Mouse (Mus musculus) telencephalon, adult 2 months (tissue): Measurements from ENCODE around the gene Zc3h12d.

Experiments used
- DNase-seq: peaks from one replicate; pipeline ENCODE4 v3.0.0-alpha.2; 2011; ENCODE audit warnings: low read depth, low spot score

Zc3h12d gene

DNA sequence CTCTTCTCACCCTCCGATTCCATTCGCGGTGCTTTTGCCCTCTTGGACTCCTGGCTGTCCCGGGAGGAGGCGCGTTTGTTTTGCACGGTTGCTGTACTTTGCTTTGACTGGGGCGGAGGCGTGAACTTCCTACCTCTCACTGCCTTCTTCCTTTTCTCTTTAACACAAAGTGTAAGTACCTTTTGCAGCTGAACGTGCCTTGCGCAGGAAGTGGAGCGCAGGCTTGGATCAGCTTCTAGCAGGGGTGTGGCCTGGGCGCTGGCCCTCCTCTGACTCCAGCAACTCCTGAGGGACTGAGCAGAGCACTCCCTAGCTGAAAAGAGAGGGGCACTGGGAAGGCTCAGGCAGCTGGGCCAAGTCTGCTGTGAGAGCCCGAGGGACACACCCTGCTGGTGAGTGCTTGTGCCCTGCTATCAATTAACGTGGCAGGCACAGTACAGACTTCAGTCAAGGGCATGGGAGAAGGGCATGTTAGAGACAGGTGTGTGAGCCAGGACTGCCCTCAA lies at the start of gene Zc3h12d:
Gene Zc3h12d, plus strand, starts transcription at position 300 of the 506 bp plus-strand sequence.
- DNase-seq = no peak

DNA sequence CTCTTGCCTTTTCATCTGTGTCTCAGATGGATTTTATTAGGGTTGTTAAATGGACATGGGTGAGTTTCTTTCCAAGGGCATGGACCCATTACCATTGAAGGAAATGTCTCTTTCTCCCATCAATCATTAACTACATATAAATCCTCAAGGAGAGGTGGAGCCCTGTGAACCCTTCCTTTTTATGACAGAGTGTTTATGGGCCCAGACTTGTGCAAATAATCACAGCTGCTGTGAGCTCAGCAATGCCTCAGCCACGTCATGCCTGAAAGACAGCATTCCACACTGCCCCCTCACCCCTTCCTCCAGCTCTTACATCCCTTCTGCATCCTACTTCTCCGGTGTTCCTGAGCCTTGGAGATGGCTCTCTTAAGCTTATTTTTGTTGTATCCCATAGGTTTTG lies 45.0 kb upstream of the Zc3h12d start:
- DNase-seq = no peak

DNA sequence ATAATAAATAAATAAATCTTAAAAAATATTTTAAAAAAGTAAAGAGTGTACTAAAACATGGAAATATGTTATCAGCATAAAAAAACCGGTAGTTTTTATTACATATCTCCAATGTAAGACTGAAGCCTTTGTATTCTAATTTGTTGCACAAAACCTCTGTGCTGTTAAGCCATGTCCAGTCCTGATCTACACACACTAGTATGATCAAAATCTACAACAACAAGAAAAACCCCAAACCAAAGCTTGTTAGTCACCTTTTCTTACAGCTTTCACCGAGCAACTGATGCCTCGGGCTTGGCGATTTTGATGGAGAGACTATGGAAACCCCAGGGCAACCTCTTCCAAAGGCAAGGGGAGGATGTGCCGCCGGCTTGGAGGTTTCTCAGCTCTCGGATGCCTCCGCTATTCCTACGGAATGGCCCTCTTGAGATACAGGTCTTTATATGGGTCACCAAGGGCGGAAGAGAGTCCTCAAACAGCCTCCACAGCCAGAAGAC lies 40.0 kb upstream of the Zc3h12d start:
- no peak for DNase-seq

DNA sequence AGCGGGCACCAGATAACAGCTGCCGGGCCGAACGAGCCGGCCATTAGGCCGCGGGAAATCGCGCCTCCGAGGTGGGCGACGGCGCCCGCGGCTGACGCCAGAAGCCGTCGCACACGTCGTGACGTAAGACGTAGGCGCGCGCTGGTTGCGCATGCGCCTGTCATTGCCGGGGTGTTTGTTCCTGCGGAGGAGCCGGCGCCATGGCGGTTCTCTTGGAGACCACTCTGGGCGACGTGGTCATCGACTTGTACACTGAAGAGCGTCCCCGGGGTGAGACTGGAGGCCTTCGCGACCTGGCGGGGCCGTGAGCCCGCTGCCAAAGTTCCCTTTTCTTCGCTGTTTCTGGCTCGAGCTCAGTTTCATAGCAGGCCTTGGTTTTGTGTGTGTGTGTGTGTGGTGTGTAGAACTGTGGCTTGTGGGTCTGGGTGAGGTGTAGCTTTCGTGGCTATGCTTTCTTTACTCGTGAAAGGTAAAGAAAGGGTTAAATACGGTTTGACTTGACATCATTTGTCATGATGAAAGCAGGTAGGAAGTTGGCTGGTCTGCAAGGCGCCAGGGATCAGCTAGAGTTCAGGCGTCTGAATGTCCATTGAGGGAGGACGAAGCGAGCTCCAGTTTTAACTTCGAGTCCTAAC lies 39.4 kb upstream of the Zc3h12d start, which contains the start of the genes Ginm1 and Ppil4:
Gene Ginm1, minus strand, starts transcription at position 74 of the 635 bp plus-strand sequence.
Gene Ppil4, plus strand, starts transcription at position 141 of the 635 bp plus-strand sequence.
- DNase-seq = peak; percentile 87

DNA sequence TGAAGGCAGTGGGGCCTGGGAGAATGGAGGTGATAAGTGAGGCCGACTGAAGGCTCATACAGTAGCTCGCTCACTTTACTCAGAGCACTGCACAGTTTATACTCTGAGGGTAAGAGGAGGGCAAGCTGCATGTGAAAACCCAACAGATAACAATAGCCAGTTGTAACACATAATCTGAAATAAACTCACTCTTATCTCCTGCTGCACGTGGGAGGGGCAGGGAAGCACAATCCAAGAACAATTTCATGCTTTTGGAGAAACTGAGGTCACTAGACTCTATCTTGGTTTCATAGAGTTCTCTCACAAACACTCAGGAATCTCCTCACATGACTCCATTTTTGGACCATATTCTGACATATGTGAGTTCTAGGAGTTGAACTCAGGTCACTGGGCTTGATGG lies 31.0 kb upstream of the Zc3h12d start:
- DNase-seq = no peak

DNA sequence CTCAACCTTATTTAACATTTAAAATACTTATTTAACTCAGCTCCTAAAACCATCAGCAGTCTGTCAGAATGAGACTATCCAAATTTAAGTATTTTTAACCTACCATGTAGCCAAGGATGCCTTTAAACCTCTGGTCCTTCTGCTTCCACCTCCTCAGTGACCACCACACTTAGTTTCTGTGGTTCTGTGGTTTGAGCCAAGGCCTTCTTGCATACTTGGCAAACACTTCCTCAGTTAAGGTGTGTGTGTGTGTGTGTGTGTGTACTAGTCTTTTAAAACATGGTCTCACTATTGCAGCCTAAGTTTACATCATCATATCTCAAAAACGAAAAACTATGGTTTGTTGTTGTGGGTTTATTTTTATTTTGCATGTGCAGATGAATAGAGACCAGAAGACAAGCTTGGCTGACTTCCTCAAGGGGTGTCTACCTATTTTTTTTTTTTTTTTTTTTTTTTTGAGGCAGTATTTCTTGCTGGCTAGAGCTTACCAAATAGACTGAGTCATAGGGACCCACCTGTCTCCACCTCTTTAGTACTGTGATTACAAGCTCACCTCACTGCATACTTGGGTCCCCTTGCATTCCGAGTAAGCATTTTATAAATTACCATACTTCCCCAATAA lies 29.6 kb upstream of the Zc3h12d start:
- no peak for DNase-seq

DNA sequence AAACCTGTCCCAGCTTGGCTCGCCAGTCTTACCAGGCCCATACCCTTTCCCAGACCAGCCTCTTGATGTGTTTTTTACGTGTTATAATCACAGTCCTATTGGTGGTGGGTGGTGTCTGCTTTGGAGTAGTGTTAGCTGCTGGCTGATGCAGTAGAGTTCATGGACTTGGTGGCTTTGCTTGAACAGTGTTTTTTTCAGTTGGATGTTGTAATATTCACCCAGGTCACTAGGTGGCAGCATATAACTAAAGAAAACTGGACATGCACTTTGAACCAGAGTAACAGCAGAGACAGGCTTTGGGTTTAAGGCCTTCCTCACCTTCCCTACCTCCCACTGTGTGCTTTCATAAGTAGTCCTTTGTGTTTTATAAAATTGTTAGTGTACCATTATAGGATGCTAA lies 22.3 kb upstream of the Zc3h12d start:
- DNase-seq = peak; percentile 44

DNA sequence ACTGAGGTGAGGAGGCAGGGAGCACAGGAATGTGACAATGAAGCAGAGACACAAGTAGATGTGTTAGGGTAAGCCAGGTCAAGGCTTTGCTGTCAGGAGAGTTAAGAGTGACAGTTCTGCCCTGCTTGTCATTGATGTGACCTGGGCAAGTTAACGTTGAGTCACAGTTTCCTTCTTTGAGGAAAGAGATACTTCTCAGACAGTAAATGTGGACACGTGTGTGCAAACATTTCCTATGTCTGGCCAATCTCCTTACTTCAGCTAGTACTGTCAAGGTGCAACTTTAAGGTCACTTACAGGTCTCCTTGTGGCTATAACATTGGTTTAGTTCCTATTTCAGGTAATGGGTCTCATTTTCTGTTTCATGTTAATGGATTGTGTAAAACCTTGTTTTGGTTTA lies 15.8 kb upstream of the Zc3h12d start:
- no peak for DNase-seq

DNA sequence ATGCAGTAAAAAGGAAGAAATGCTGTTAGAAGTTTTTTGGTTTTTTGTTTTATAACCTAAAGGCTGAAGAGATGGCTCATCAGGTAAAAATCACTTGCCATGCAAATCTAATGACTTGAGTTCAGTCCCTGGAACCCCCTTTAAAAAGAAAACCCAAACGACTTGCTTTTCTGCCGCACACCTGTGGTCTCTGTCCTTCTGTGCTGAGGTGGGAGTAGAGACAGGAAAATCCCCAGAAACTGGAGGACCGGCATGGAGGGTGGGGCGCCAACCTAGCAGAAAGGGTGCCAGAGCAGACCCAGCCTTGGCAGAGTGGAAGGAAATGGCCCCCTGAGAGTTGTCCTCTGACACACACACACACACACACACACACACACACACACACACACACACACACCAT lies 13.6 kb upstream of the Zc3h12d start:
- no peak for DNase-seq

DNA sequence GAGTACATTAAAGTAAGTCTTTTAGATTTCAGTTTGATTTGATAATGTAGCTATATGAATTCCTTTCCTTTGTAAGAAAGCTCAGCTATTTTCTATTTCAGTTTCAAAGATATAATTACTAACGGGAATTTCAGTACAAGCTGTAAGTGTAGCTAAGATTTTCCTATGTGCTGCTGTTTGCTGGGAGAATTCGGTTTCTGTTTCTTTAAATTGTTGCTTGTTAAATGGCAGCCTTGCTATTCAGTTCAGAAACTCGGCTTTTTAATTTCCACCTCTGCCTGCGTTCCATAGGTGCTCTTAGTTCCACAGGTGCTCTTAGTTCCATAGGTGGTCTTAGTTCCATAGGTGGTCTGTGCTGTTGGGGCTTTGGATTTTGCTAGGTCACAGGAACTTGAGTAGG lies 13.1 kb upstream of the Zc3h12d start:
- no peak for DNase-seq

DNA sequence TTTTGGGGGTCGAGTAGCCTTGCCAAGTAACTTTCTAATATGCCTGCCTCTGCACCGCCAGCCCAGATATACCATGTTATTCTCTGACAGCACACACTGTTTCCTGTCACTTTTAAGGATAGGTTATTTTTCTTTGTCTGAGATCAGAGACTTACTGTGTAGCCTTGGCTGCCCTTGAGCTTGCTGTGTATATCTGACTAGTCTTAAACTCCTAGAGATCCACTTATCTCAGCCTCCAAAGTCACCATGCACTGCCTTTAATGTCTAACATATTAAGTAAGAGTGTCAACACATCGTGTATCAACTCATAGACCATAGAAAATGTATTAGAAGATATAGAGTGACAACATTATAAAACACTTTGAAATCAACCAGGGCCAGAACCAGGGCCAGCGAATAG lies 12.7 kb upstream of the Zc3h12d start:
- no peak for DNase-seq

DNA sequence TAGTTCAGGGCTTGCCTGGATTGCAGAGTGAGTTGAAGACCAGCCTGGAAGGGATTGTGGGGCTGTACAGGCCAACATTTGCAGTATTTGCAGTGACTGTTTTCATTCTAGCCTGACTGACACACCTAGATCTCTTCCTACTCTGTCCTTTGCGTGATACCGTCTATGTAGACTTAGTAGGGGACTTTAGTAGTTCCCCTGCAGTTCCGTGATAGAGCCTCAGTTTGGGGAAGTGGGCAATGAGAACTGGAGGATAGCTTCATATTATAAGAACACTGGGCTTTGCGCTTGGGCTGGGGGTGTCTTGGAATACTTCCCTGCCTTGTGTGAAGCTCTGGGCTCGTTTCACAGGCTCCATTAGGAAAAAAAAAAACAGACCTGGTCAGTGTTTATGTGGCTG lies 12.1 kb upstream of the Zc3h12d start:
- no peak for DNase-seq

DNA sequence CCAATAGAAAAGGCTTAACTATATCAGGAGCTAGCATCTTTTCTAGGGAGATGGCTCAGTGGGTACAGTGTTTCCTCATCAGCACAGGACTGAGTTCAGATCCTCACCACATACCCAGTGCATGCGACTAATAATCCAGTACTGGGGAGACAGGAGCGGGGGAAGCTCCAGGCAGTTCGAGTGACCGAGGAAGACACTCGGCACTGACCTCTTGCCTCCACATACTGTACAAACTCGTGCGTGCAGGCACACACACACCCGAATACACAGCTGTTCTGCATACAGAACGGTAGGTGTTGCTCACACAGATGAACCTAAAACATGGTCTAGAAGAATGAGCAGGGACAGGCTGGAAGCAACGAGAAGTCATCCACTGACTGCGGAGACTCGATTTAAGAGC lies 10.3 kb upstream of the Zc3h12d start:
- DNase-seq = no peak

DNA sequence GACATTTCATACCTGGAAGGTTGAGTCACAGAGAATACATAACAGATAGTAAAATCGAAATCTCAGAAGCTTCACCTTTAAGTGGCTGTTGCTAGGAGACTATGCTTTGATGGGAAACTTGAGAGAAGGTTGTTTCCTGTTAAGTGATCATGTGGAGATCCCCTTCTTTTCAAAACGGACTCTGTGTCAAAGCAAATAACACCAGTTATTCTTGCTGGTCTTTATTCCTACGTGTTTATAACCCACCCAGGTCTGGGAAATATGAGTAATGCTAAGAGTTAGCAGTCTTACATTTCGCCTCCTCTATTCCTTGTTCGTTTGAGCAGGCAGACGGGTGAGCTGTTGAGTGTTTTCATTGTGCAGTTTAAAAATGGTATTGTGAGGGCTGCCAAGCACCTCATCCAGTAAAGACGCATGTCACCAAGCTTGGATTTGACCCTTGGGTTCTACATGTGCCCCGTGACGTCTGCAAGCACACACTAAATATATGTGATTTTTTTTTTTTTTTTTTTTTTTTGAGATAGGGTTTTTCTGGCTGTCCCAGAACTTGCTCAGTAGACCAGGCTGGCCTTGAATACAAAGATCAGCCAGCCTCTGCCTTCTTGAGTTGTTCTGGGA lies 7.5 kb upstream of the Zc3h12d start:
- no peak for DNase-seq

DNA sequence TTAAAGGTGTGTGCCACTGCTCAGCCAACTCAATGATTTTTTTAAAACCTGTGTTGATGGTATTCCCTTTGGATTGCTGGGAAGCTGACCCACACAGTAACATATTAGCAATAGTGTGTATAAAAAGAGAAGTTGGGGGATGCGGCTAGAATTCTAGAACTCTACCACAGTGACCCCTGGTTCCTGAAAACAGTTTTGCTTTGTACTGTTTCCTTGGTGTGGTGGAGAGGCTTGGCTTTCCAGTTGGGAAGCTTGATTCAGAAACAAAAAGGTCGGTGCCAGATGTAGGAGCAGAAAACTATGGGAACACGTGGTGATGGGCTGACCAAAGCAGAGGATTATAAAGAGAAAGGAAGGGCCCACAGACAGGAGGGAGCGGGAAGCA lies 7.0 kb upstream of the Zc3h12d start:
- DNase-seq = no peak

DNA sequence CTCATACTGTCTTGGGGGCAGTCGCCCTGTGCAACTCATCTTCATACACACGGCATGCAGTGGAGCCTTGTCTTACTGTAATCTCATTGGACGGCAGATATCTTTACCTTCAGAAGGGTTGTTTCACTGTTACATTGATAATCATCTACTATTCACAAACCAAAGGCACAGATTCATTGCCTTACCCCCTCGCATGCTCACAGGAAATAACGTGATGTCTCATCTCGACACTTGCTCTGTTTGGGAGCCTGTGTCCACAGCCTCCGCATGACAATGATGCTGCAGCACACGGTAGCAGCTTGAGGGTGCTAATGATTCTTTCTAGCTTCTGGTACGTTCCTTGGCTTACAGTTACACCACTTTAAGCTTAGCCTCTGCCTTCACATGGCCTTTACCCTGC lies 6.2 kb upstream of the Zc3h12d start:
- DNase-seq = no peak

DNA sequence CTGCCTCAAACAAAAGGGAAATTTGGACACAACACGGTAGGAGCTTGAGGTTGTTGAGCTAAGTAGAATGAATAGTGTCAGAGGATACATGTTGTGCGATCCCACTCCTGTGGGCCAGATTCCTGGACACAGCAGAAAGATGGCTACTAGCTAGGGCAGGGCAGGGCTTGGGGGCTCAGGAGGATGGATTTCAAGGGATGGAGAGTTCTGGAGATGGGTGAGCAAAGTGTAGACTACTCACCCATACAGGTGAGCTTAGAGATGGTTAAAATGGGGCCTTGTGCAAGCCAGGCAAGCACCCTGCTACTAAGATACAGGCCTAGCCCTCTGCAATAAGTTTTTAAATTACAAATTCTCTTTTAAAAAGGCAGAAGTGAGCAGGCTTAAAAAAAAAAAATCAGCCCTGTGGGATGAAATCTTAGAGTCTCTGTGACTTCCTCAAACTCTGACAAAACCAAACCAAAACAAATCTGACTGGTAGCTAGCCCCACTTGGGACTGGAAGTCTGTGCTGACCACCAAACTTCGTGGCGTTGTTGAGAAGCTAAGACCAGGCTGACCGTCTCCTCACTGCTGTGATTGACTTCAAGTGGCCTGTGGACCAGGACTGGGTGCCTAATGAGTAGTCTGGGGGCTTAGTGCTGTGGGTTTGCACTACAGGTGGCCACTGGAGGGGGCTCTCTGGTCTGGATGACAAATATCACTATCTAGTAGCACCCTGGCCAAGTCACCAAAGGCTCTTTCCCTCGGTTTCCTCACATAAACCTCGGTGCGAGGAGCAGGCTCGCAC lies 1.3 kb downstream of the Zc3h12d start:
- no peak for DNase-seq

DNA sequence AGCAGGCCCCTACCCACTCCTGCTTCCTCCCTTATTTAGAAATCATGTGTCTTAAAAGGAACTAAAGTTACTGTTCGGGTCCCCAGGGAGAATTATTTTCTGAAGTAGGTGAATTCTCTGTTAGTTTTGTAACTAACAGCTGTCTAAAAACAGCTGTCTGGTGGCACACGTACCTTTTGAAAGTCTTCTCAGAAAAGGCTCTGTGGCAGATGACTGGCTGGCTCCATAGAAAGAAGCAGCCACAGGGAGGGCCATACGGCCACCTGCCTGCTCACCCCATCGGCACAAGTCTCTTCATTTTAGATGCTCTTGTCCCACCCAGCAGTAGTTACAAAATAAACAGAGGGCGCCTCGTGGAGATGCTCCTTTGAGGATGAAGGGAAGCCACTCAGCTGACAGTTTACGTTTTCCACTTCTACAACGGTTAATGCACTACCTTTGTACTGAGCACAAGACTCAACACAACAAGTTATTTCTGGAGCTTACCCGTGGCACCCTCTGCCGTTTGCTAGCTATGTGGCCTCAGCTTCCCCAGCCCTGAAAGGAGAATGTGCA lies 2.5 kb downstream of the Zc3h12d start:
- DNase-seq = no peak

DNA sequence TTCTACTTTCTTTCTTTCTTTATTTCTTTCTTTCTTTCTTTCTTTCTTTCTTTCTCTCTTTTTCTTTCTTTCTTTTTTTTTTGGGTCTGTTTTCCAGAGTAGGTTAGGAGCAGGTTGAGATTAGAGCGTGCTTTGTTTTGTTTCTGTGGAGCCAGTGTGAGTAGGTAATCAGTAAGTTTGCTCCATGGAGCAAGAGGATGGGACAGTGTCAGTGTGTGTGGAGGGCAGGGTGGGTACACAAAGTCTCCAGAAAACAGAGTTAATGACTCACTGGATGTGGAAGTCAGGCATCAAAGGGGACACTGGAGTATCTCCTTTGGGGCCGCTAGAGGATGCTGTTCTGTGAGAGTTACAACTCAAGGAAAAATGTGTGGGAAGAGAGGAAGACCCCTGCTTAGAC lies 4.6 kb downstream of the Zc3h12d start:
- no peak for DNase-seq

DNA sequence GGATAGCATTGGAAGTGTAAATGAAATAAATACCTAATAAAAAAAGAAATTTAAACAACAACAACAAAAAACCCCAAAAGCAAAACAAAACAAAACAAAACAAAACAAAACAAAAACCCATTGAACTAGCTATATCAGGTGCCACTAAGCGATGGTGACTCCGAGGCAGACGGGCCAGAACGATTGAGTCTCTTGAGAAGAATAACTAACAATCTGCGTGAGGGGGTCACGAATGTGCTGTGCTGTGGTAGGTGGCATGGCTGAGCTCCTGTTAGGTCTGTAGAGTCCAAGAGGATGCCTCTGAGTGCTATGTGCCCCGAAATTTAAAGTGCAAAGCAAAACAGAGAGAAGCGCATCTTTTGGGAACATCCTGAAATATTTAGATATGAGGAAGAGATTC lies 5.2 kb downstream of the Zc3h12d start:
- DNase-seq = no peak

DNA sequence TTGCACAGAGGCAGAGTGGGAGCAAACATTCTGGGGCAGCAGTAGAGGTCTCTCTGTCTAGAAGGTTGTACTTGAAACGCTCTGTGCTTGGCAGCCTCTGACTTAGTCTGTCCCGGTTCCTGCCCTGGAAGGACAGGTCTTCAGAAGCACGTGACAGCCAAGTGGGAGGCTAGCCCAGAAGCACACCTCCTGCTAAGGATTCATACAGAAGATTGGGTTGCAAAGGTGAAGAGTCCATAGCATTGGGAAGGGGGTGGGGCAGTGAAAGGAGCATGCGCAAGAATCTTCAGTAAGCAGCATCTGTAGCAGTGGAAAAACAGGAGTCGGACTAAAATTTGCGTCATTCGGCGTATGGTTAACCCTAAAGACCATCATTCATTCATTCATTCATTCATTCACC lies 5.8 kb downstream of the Zc3h12d start:
- DNase-seq = no peak
